Mouse (Mus musculus) frontal cortex, postnatal 10 days (tissue): ENCODE data around the gene Hsd3b7.

Experiments used
- DNase-seq, 2 experiments: peaks; one replicate each; pipeline ENCODE4 v3.0.0; 2022; ENCODE audit warnings: low spot score in 2 of 2, mixed read lengths in 1 of 2

The Hsd3b7 gene

GRCm38 (mm10) chr7:127800435-127801009 is at the start of gene Hsd3b7:
Gene Hsd3b7 (plus strand): TSS chr7:127800604.
- DNase-seq, result peak; percentile 79 to 88

GRCm38 (mm10) chr7:127751619-127752018 is 48.8 kb upstream of the Hsd3b7 start:
- DNase-seq, result no peak

GRCm38 (mm10) chr7:127752069-127752468 is 48.3 kb upstream of the Hsd3b7 start:
- no peak for DNase-seq

GRCm38 (mm10) chr7:127753158-127753557 is 47.2 kb upstream of the Hsd3b7 start:
- no peak for DNase-seq

GRCm38 (mm10) chr7:127753741-127754140 is 46.7 kb upstream of the Hsd3b7 start:
- no peak for DNase-seq

- no peak for DNase-seq
Measured at GRCm38 (mm10) chr7:127759716-127760115, 40.7 kb upstream of the Hsd3b7 start.

GRCm38 (mm10) chr7:127760478-127760877 is 39.9 kb upstream of the Hsd3b7 start:
- DNase-seq, result no peak

GRCm38 (mm10) chr7:127761026-127761425 is 39.4 kb upstream of the Hsd3b7 start:
- DNase-seq, result peak in 1 of 2 experiments; percentile 57

GRCm38 (mm10) chr7:127763642-127764041 is 36.8 kb upstream of the Hsd3b7 start:
- no peak for DNase-seq

- no peak for DNase-seq
Measured at GRCm38 (mm10) chr7:127765756-127766155, 34.6 kb upstream of the Hsd3b7 start.

GRCm38 (mm10) chr7:127766851-127767609 is 33.4 kb upstream of the Hsd3b7 start:
- DNase-seq, result no peak

- no peak for DNase-seq
Measured at GRCm38 (mm10) chr7:127767671-127768345, 32.6 kb upstream of the Hsd3b7 start.

- peak in 1 of 2 experiments; percentile 43 for DNase-seq
Measured at GRCm38 (mm10) chr7:127768346-127768996, 31.9 kb upstream of the Hsd3b7 start.

- DNase-seq, result peak; percentile 96 to 98
Measured at GRCm38 (mm10) chr7:127768997-127769593, 31.3 kb upstream of the Hsd3b7 start.

- DNase-seq, result peak; percentile 82 to 87
Measured at GRCm38 (mm10) chr7:127769651-127770038, 30.8 kb upstream of the Hsd3b7 start, which contains the start of gene Orai3. Gene Orai3 (plus strand): TSS chr7:127769815.

- no peak for DNase-seq
Measured at GRCm38 (mm10) chr7:127770039-127770905, 30.1 kb upstream of the Hsd3b7 start.

GRCm38 (mm10) chr7:127771262-127771661 is 29.1 kb upstream of the Hsd3b7 start:
- DNase-seq, result no peak

GRCm38 (mm10) chr7:127772080-127772479 is 28.3 kb upstream of the Hsd3b7 start:
- DNase-seq, result no peak

GRCm38 (mm10) chr7:127772557-127772956 is 27.8 kb upstream of the Hsd3b7 start:
- DNase-seq, result no peak

GRCm38 (mm10) chr7:127773664-127774384 is 26.6 kb upstream of the Hsd3b7 start:
- peak in 1 of 2 experiments; percentile 60 for DNase-seq
